Mouse (Mus musculus) heart, adult 10 weeks (tissue): ENCODE measurements around the gene Nr0b2. TPM values are rescaled to one million over a fixed set of nuclear protein-coding genes. Genes with fewer than 3 reads are reported as not detected.

ENCODE experiments used
- polyA plus RNA-seq: library from polyadenylated mRNA; stranded (reverse); fragments of 350-450 nt; fragmentation: Illumina TruSeq; extraction: RNeasy Lipid Tissue Mini Kit (QIAGEN cat#74804); gene quantifications from one replicate; pipeline ENCODE4 v1.2.3, GENCODE M21; 2014; ENCODE audit warnings: low read depth, low replicate concordance

Gene Nr0b2
- 12.8 TPM for polyA plus RNA-seq

DNA sequence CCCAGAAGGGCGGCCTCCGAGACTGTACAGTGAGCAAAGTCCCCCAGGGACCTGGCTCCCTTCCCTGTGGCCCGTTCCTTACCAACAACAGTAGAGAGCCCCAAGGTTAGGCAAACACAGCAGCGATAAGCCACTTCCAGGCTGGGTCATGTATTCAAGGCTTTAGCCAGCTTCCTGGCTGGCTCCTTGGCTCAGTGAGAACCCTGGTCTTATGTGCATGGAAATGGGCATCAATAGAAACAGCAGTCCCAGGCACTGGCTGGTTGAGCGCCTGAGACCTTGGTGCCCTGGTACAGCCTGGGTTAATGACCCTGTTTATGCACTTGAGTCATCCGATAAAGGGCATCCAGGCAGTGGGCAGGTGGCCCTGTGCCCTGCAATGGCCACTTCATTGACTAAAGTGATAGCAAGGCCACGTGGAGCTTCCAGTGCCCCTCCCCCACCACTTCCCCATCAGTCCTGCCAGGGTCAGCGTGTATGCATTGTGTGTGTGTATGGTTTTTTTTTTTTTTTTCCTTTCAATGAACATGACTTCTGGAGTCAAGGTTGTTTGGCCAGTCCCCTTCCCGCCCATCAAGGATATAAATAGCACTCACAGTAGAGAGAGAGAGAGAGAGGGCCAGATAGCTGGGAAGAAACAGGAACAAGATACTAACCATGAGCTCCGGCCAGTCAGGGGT is at the start of gene Nr0b2:
Gene Nr0b2, plus strand, starts transcription at position 609 of the 680 bp plus-strand sequence.

DNA sequence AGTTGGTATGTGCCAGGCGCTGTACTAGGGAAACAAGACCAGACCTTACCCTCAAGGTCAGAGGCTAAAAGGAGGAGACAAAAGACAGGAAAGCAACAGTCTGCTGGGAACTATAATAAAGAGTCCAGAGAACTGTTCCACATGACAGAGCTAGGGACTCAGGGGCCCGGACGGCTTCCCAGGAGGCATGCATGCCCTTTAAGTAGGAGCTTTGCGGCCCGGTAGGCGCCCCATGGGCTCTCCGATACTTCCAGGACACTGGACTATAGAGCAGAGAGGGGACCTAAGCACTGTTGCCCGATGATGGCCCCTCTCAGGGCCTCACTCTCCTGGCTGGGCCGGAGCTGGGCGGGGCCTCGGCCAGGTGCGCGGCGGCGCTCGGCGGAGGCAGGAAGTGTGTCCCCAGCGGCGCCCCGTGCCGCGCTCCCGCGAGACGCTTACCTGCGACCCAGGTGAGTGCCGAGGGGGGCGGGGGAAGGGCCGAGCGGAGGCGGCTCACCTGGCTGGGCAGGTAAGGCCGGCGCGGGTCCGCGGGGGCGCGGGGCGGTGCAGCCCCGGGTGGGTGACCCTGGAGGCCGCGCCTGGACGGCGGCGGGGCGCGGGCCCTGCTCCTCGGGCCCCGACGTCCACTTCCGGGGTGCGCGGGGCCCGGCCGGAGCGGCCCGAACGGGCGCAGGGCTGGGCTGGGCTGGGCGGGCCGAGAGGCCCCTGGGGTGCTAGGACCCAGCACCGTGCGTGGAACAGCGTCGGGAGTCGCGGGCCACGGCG is 34.4 kb upstream of the Nr0b2 start, which contains the start of gene Kdf1:
Gene Kdf1, plus strand, starts transcription at position 363 of the 768 bp plus-strand sequence.

DNA sequence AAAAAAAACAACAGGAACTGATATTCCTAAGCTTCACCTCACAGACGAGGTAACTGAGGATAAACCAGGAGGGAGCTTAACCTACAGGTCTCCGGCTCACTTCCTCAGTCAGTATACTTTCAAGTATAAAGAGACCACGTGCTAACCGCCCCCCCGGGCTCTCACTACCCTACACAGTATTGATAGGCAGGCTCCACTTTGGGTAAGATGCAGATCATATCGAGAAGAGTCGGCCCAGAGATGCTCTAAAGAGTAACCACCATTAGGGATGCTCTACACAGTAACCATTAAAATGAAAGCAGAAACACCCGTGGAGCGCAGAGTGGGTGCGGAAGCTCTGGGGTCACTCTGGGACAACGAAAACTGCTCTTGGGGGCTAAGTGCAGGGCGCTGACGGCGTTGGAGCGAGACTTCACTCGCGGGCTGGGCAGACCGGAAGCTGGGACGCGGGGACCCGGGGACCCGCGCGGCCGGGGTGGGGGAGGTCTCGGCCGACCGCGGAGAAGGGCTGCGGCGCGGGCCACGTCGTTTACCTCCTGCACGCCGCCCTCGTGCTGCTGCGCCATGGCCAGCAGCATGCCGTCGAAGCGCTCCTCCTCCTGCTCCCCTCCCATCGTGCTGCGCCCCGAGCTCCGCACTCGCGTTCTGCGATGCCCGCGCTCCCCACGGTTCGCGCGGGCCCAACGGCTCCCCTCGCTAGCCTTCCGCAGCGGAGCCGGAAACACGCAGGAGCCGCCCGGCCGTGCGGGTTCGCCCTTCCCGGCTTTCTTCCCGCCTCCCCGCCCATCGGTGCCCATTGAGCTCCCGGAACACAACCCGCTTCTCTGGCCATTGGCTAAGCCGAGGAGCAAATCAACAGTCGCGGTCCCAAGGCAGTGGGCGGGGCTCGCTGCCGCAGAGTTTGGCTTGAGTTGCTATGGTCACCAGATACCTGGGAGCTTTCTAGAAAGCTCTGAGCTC is 7.6 kb upstream of the Nr0b2 start, which contains the start of gene Nudc:
Gene Nudc, minus strand, starts transcription at position 725 of the 960 bp plus-strand sequence.

DNA sequence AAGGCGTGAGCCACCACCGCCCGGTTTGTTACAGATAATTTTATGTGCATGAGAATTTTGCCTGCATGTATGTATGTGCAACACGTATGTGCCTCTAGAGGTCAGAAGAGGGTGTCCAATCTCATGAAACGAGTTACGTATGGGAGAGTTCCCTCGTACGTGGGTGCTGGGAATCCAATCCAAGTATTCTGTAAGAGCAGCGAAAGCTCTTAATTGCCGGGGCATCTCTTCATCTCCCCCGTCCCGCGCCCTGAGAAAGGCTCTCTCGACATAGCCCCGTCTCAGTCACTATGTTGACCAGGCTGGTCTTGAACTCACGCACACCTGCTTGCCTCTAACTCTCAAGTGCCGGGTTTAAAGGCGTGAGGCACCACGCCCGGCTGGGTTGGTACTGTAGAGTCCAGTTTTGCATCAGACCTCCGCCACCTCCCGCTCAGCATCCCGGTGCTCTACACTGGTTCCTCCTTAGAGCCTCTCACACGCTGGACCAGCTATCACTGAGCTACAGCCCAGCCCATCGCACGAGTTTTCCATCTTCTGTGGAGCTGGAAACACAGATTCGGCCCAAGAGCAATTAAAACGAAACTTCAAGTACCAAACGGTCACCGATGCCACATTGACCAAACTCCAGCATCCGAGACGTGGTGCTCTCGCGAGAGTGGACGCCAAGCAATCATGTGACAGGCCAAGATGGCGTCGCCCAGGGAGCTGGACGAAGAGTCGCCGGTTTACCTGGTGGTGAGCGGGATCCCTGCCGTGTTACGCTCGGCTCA is 21.1 kb downstream of the Nr0b2 start, which contains the start of gene Gpatch3:
Gene Gpatch3, plus strand, starts transcription at position 676 of the 773 bp plus-strand sequence.

DNA sequence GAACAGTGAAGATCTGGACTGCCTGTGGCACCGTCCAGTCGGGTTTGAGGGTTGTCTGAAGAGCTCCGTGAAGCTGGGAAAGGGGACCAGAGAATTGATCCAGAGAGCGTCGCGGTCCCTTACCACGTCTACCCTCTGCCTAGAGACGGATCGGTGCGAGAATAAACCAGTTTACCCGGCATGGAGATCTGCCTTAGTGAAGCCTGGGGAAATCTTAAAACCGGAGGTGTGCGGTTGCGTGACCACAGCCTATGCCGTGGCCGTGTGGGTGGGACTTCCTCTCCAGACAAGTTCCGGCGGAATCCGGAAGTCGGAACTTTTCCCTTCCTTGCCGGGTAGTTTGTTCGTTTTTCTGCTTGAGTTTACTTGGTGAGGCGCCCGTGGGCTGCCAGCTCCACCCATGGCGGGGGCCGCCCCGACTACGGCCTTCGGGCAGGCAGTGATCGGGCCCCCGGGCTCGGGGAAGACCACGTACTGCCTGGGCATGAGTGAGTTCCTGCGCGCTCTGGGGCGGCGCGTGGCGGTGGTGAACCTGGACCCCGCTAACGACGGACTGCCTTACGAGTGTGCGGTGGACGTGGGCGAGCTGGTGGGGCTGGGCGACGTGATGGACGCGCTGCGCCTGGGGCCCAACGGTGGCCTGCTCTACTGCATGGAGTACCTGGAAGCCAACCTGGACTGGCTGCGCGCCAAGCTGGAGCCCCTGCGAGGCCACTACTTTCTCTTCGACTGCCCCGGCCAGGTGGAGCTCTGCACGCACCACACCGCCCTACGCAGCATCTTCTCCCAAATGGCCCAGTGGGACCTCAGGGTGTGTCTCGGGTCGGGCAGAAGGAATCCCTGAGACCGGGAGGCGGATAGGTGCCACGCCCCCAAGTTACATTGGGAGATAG is 31.1 kb downstream of the Nr0b2 start, which contains the start of gene Gpn2:
Gene Gpn2, plus strand, starts transcription at position 304 of the 893 bp plus-strand sequence.

DNA sequence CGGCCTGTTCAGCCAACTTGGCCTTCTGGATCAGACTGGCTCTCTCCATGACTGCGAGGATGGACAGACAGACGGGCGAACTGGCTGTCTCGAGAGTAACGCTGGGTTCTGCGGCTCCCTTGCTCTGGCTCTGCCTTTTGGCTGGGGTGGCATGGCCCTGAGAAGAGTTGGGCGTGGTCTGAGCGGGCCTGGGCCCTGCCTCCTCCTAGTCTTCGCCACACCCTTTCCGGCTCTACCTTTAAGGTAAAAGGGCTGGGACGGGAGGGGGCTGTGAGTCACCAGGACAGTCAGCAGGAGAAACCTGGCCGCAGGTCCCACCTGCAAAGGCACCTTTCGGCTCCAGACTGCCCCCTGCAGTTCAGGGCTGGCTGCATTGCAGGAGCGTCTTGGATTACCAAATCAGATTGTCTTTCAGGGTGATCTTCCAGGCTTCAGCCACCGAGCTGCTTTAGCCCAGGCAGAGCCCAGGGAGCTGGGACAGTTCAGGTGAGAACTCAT is 48.6 kb downstream of the Nr0b2 start, which contains the start of gene Sfn:
Gene Sfn, minus strand, starts transcription at position 448 of the 498 bp plus-strand sequence.

Other genes starting within 250 kb of the Nr0b2 start
- 48.1 TPM for gene Wdtc1, start 199.9 kb upstream of the Nr0b2 start, polyA plus RNA-seq
- 16.6 TPM for gene Slc9a1, start 183.7 kb upstream of the Nr0b2 start, polyA plus RNA-seq
- gene Tent5b, start 73.2 kb upstream of the Nr0b2 start, polyA plus RNA-seq: 1.3 TPM
- gene Trnp1, start 54.8 kb upstream of the Nr0b2 start, polyA plus RNA-seq: 4.7 TPM
- not detected for gene Kdf1, start 34.4 kb upstream of the Nr0b2 start, polyA plus RNA-seq
- 126 TPM for gene Nudc, start 7.4 kb upstream of the Nr0b2 start, polyA plus RNA-seq
- gene Gpatch3, start 21.4 kb downstream of the Nr0b2 start, polyA plus RNA-seq: 2.0 TPM
- 9.2 TPM for gene Gpn2, start 31.0 kb downstream of the Nr0b2 start, polyA plus RNA-seq
- 1.8 TPM for gene Sfn, start 48.8 kb downstream of the Nr0b2 start, polyA plus RNA-seq
- gene Zdhhc18, start 96.8 kb downstream of the Nr0b2 start, polyA plus RNA-seq: 13.6 TPM
- gene Pigv, start 119.3 kb downstream of the Nr0b2 start, polyA plus RNA-seq: 11.4 TPM
- 21.0 TPM for gene Arid1a, start 203.4 kb downstream of the Nr0b2 start, polyA plus RNA-seq